Mouse (Mus musculus): ENCODE data around the gene Syt6.

Syt6 gene

GRCm38 (mm10) chr3:103647164-103647867 lies 72.3 kb downstream of the Syt6 start:
- no peak for DNase-seq (ENCODE audit: low read depth, low spot score)

GRCm38 (mm10) chr3:103648486-103648885 lies 73.5 kb downstream of the Syt6 start:
- no peak for DNase-seq (ENCODE audit: low read depth, low spot score)

- DNase-seq (ENCODE audit: low read depth, low spot score): no peak
These were observed 74.7 kb downstream of the Syt6 start for GRCm38 (mm10) chr3:103649716-103650115.

GRCm38 (mm10) chr3:103650406-103650805 lies 75.4 kb downstream of the Syt6 start:
- no peak for DNase-seq (ENCODE audit: low read depth, low spot score)

GRCm38 (mm10) chr3:103660012-103660411 lies 85.0 kb downstream of the Syt6 start:
- DNase-seq (ENCODE audit: low read depth, low spot score): no peak

GRCm38 (mm10) chr3:103661714-103662113 lies 86.7 kb downstream of the Syt6 start:
- DNase-seq (ENCODE audit: low read depth, low spot score): no peak

- DNase-seq (ENCODE audit: low read depth, low spot score): no peak
These were observed 88.4 kb downstream of the Syt6 start for GRCm38 (mm10) chr3:103663385-103663784.

- no peak for DNase-seq (ENCODE audit: low read depth, low spot score)
These were observed 97.1 kb downstream of the Syt6 start for GRCm38 (mm10) chr3:103672113-103672512.

- no peak for DNase-seq (ENCODE audit: low read depth, low spot score)
These were observed 97.7 kb downstream of the Syt6 start for GRCm38 (mm10) chr3:103672716-103673115.

- DNase-seq (ENCODE audit: low read depth, low spot score): no peak
These were observed 103.8 kb downstream of the Syt6 start for GRCm38 (mm10) chr3:103678811-103679210.

- no peak for DNase-seq (ENCODE audit: low read depth, low spot score)
These were observed 107.4 kb downstream of the Syt6 start for GRCm38 (mm10) chr3:103682473-103682872.

- DNase-seq (ENCODE audit: low read depth, low spot score): no peak
These were observed 108.4 kb downstream of the Syt6 start for GRCm38 (mm10) chr3:103683234-103683965.

- no peak for DNase-seq (ENCODE audit: low read depth, low spot score)
These were observed 108.9 kb downstream of the Syt6 start for GRCm38 (mm10) chr3:103683966-103684319.

GRCm38 (mm10) chr3:103689043-103689442 lies 114.0 kb downstream of the Syt6 start:
- no peak for DNase-seq (ENCODE audit: low read depth, low spot score)

- DNase-seq (ENCODE audit: low read depth, low spot score): no peak
These were observed 115.5 kb downstream of the Syt6 start for GRCm38 (mm10) chr3:103690506-103690905.

All from brain, embryonic 18.5 days (tissue).